Mouse (Mus musculus): ENCODE data around the gene Fam168a.

Fam168a gene

GRCm38 (mm10) chr7:100862828-100863638 is 156.6 kb downstream of the Fam168a start, which contains the start of gene Relt:
Relt (minus strand) TSS chr7:100863446.
- in situ Hi-C loops (cut with MboI, MseI): no loop called here

- in situ Hi-C loops (cut with MboI, MseI): no loop called here
These were observed 160.2 kb downstream of the Fam168a start for GRCm38 (mm10) chr7:100866675-100867074.

GRCm38 (mm10) chr7:100867561-100867960 is 161.1 kb downstream of the Fam168a start:
- in situ Hi-C loops (cut with MboI, MseI): no loop called here

GRCm38 (mm10) chr7:100868551-100868950 is 162.1 kb downstream of the Fam168a start:
- in situ Hi-C loops (cut with MboI, MseI): no loop called here

GRCm38 (mm10) chr7:100869877-100870629 is 163.6 kb downstream of the Fam168a start:
- in situ Hi-C loops (cut with MboI, MseI): no loop called here

GRCm38 (mm10) chr7:100871355-100871754 is 164.9 kb downstream of the Fam168a start:
- in situ Hi-C loops (cut with MboI, MseI): no loop called here

GRCm38 (mm10) chr7:100871892-100872291 is 165.5 kb downstream of the Fam168a start:
- in situ Hi-C loops (cut with MboI, MseI): no loop called here

- in situ Hi-C loops (cut with MboI, MseI): no loop called here
These were observed 166.8 kb downstream of the Fam168a start for GRCm38 (mm10) chr7:100873197-100873596.

- in situ Hi-C loops (cut with MboI, MseI): no loop called here
These were observed 169.4 kb downstream of the Fam168a start for GRCm38 (mm10) chr7:100875822-100876221.

- in situ Hi-C loops (cut with MboI, MseI): no loop called here
These were observed 169.9 kb downstream of the Fam168a start for GRCm38 (mm10) chr7:100876293-100876692.

- in situ Hi-C loops (cut with MboI, MseI): no loop called here
These were observed 170.3 kb downstream of the Fam168a start for GRCm38 (mm10) chr7:100876771-100877170.

- in situ Hi-C loops (cut with MboI, MseI): no loop called here
These were observed 173.2 kb downstream of the Fam168a start for GRCm38 (mm10) chr7:100879595-100879994.

- in situ Hi-C loops (cut with MboI, MseI): no loop called here
These were observed 175.1 kb downstream of the Fam168a start for GRCm38 (mm10) chr7:100881531-100881930.

- in situ Hi-C loops (cut with MboI, MseI): no loop called here
These were observed 175.5 kb downstream of the Fam168a start for GRCm38 (mm10) chr7:100881950-100882349.

- in situ Hi-C loops (cut with MboI, MseI): no loop called here
These were observed 178.0 kb downstream of the Fam168a start for GRCm38 (mm10) chr7:100884460-100884859.

GRCm38 (mm10) chr7:100886535-100886934 is 180.1 kb downstream of the Fam168a start:
- in situ Hi-C loops (cut with MboI, MseI): no loop called here
